Mouse (Mus musculus) testis, adult 2 months (tissue): ENCODE measurements around the gene Plcd1.

ENCODE experiments used
- CTCF ChIP-seq: fragments of 200-500 bp; IDR thresholded peaks from 2 replicates; pipeline ENCODE4 v1.5.1; 2012; ENCODE audit warnings: low read depth, mild to moderate bottlenecking, inconsistent platforms, low read length, moderate library complexity; ENCODE audit not compliant: control insufficient read depth, insufficient read depth, insufficient replicate concordance
- POLR2A ChIP-seq: fragments of 200-500 bp; IDR thresholded peaks from 2 replicates; pipeline ENCODE4 v1.6.1; 2012; ENCODE audit warnings: low read depth, mild to moderate bottlenecking, inconsistent platforms, low read length, moderate library complexity; ENCODE audit not compliant: control insufficient read depth

GRCm38 (mm10) chr9:119088148-119088801 lies 5.0 kb downstream of the Plcd1 start:
- TF ChIP-seq CTCF (peak; percentile 8; the same call in 1 of the 2 replicates), POLR2A (peak; percentile 41; the same call in 1 of the 2 replicates)
